Mouse (Mus musculus): ENCODE measurements at regions not wholly inside any gene's neighbourhood (a gene's known extent, or its start where the extent isn't known, plus 50 kb on each side); places are given as distances from the start of the nearest gene placed in this dataset.

DNA sequence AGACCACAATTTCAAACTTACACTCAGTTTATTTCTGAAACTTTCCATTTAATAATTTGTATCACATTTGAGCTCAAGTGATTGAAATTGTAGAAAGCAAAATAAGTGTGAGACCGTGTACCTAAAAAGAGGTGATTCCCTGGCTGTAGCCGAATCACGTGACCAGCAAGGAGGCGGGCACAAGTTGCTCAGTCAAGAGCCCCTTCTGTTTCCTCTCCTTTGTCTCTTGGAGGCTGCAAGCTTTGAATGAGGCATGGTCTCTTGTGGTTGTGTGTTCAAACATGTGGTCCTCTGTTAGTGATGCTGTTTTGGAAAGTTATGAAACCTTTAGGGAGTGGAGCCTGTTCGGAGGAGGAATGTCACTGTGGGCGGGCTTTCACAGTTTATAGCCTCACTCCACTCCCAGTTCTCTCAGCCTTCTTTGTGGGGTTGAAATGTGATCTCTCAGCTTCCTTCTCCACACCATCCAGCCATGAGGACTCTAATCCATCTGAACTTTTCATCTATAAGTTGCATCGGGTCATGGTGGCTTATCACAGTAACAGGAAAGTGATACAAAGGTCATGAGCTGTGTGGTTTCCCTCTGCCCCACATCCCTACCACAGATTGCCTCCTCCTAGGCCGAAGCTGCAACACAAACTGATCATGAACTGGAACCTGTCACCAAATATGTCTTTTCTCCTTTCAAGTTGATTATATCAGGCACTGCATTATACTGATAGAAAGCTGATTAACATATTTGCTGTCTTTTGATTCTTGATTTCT, 94.3 kb upstream of the Nabp1 start:
- TF ChIP-seq CTCF (IDR thresholded peaks at IDR 0.05; ENCODE audit: low read depth) (no peak), EP300 (IDR thresholded peaks at IDR 0.05; ENCODE audit: low read depth) (no peak)
